Mouse (Mus musculus) spleen, adult 2 months (tissue): ENCODE measurements at regions not wholly inside any gene's neighbourhood (a gene's known extent, or its start where the extent isn't known, plus 50 kb on each side); places are given as distances from the start of the nearest gene placed in this dataset.
"Not testable (repeated sequence)": the region's sequence is repeated elsewhere in the genome, so short reads cannot be mapped to it uniquely, and the experiment has no call there.

Source experiments
- DNase-seq, 2 experiments: peaks; one replicate each; pipeline versions ENCODE4 v3.0.0 to v3.0.0-alpha.2; 2012 to 2021; ENCODE audit warnings: low spot score in 2 of 2, low read depth in 1 of 2
- H3K27ac ChIP-seq: fragments of 200-500 bp; 2 replicates; pipeline ENCODE4 v1.5.1; 2012; ENCODE audit warnings: low read length, inconsistent platforms; ENCODE audit not compliant: insufficient read depth
- H3K27me3 ChIP-seq: fragments of 200-500 bp; 2 replicates; pipeline ENCODE4 v1.6.1; 2012; ENCODE audit warnings: mild to moderate bottlenecking, moderate library complexity, low read length, inconsistent platforms; ENCODE audit not compliant: control insufficient read depth, insufficient read depth
- H3K36me3 ChIP-seq: fragments of 200-500 bp; 2 replicates; pipeline ENCODE4 v1.6.1; 2012; ENCODE audit warnings: mild to moderate bottlenecking, low read length, inconsistent platforms; ENCODE audit not compliant: control insufficient read depth, insufficient read depth
- H3K4me1 ChIP-seq: fragments of 200-500 bp; 2 replicates; pipeline ENCODE4 v1.6.1; 2011; ENCODE audit warnings: inconsistent platforms; ENCODE audit not compliant: control insufficient read depth, insufficient read depth, insufficient read length
- H3K4me3 ChIP-seq: fragments of 200-500 bp; 2 replicates; pipeline ENCODE4 v1.5.1; 2011; ENCODE audit warnings: mild to moderate bottlenecking, inconsistent platforms; ENCODE audit not compliant: insufficient read depth, insufficient read length; ENCODE audit errors: extremely low read depth
- CTCF ChIP-seq: fragments of 200-500 bp; IDR thresholded peaks from 2 replicates; pipeline ENCODE4 v1.5.1; 2011; ENCODE audit warnings: mild to moderate bottlenecking, inconsistent platforms; ENCODE audit not compliant: insufficient read depth, insufficient read length, insufficient replicate concordance; ENCODE audit errors: extremely low read depth
- POLR2A ChIP-seq: fragments of 200-500 bp; IDR thresholded peaks from 2 replicates; pipeline ENCODE4 v1.6.1; 2011; ENCODE audit warnings: low read depth, low read length, inconsistent platforms
- WGBS: fragments of 180-500 bp; shearing (Covaris S2); methylation state at CpG from one replicate; pipeline ENCODE4 v1.1.7; 2018; 5-methylcytosine and 5-hydroxymethylcytosine counted together

- WGBS, result 25% methylated on average over 11 of the region's 11 CpGs
- Histone ChIP-seq H3K4me3 (no peak overlapping the region), H3K36me3 (no peaks in the 10 kb centered on the region), H3K4me1 (peaks cover 10% of the 10 kb centered on the region; the same call in 1 of the 2 replicates), H3K27ac (no peak overlapping the region), H3K27me3 (no peaks in the 10 kb centered on the region)
- TF ChIP-seq CTCF (no peak), POLR2A (no peak)
- DNase-seq, result no peak
These were observed 130.0 kb upstream of the Haao start for GRCm38 (mm10) chr17:83977725-83978124.

GRCm38 (mm10) chr17:83975813-83976212, 128.1 kb upstream of the Haao start:
- no peak overlapping the region for H3K4me3 ChIP-seq

GRCm38 (mm10) chr17:83973461-83974350, 125.9 kb upstream of the Haao start:
- no peak overlapping the region for H3K27ac ChIP-seq
- H3K4me1 ChIP-seq, result peaks cover 10% of the 10 kb centered on the region; the same call in 1 of the 2 replicates
- no peaks in the 10 kb centered on the region for H3K27me3 ChIP-seq
- 11% methylated on average over 18 of the region's 18 CpGs for WGBS
- peak in 1 of 2 experiments; percentile 70 for DNase-seq
- peak; percentile 56; the same call in 1 of the 2 replicates for TF ChIP-seq CTCF
- TF ChIP-seq POLR2A, result no peak
- peak overlapping the region; percentile 20; the same call in 1 of the 2 replicates for H3K4me3 ChIP-seq
- H3K36me3 ChIP-seq, result no peaks in the 10 kb centered on the region

More at GRCm38 (mm10) chr17:83975813-83976212, 128.1 kb upstream of the Haao start:
- WGBS, result 32% methylated on average over 7 of the region's 7 CpGs
- H3K27ac ChIP-seq, result no peak overlapping the region
- no peak for TF ChIP-seq POLR2A
- peaks cover 10% of the 10 kb centered on the region; the same call in 1 of the 2 replicates for H3K4me1 ChIP-seq
- H3K27me3 ChIP-seq, result no peaks in the 10 kb centered on the region
- DNase-seq, result no peak
- no peaks in the 10 kb centered on the region for H3K36me3 ChIP-seq

- no peak for TF ChIP-seq POLR2A
- no peak for TF ChIP-seq CTCF
- WGBS, result 61% methylated on average over 5 of the region's 5 CpGs
- Histone ChIP-seq H3K4me1 (peaks cover 7% of the 10 kb centered on the region; the same call in 1 of the 2 replicates), H3K4me3 (no peak overlapping the region), H3K27me3 (no peaks in the 10 kb centered on the region), H3K27ac (no peak overlapping the region), H3K36me3 (no peaks in the 10 kb centered on the region)
- no peak for DNase-seq
These were observed 125.1 kb upstream of the Haao start for GRCm38 (mm10) chr17:83972874-83973273.

- Histone ChIP-seq H3K36me3 (no peaks in the 10 kb centered on the region), H3K4me3 (no peak overlapping the region), H3K27me3 (no peaks in the 10 kb centered on the region), H3K4me1 (peaks cover 5% of the 10 kb centered on the region; the same call in 1 of the 2 replicates), H3K27ac (no peak overlapping the region)
- WGBS, result 82% methylated on average over 4 of the region's 4 CpGs
- no peak for DNase-seq
- TF ChIP-seq POLR2A (no peak), CTCF (no peak)
These were observed 124.7 kb upstream of the Haao start for GRCm38 (mm10) chr17:83972470-83972869.

- WGBS, result 86% methylated on average over 5 of the region's 5 CpGs
These were observed 124.3 kb upstream of the Haao start for GRCm38 (mm10) chr17:83972026-83972425.

GRCm38 (mm10) chr17:83969407-83969826, 121.7 kb upstream of the Haao start:
- 72% methylated on average over 7 of the region's 7 CpGs for WGBS
- Histone ChIP-seq H3K4me1 (peaks cover 3% of the 10 kb centered on the region; the same call in 1 of the 2 replicates), H3K27me3 (no peaks in the 10 kb centered on the region), H3K27ac (no peak overlapping the region), H3K36me3 (no peaks in the 10 kb centered on the region), H3K4me3 (no peak overlapping the region)
- no peak for DNase-seq
- TF ChIP-seq POLR2A (no peak), CTCF (no peak)

More at GRCm38 (mm10) chr17:83972026-83972425, 124.3 kb upstream of the Haao start:
- no peak overlapping the region for H3K4me3 ChIP-seq
- H3K27me3 ChIP-seq, result no peaks in the 10 kb centered on the region
- H3K27ac ChIP-seq, result no peak overlapping the region
- H3K4me1 ChIP-seq, result peaks cover 5% of the 10 kb centered on the region; the same call in 1 of the 2 replicates
- TF ChIP-seq CTCF (no peak), POLR2A (no peak)
- no peak for DNase-seq
- H3K36me3 ChIP-seq, result no peaks in the 10 kb centered on the region

GRCm38 (mm10) chr17:83968124-83968523, 120.4 kb upstream of the Haao start:
- H3K4me1 ChIP-seq, H3K4me3 ChIP-seq, H3K27me3 ChIP-seq, H3K27ac ChIP-seq, H3K36me3 ChIP-seq, DNase-seq: not testable (repeated sequence)
- WGBS, result 82% methylated on average over 3 of the region's 3 CpGs
